Mouse (Mus musculus): ENCODE measurements around the gene Gm3558. TPM values are rescaled to one million over a fixed set of nuclear protein-coding genes. Genes with fewer than 3 reads are reported as not detected.
"Not testable (repeated sequence)": the region's sequence is repeated elsewhere in the genome, so short reads cannot be mapped to it uniquely, and the experiment has no call there.

Gm3558 gene
- total RNA-seq (2015) = not detected in 2 replicates
- not detected in 2 replicates for total RNA-seq (2017)

DNA sequence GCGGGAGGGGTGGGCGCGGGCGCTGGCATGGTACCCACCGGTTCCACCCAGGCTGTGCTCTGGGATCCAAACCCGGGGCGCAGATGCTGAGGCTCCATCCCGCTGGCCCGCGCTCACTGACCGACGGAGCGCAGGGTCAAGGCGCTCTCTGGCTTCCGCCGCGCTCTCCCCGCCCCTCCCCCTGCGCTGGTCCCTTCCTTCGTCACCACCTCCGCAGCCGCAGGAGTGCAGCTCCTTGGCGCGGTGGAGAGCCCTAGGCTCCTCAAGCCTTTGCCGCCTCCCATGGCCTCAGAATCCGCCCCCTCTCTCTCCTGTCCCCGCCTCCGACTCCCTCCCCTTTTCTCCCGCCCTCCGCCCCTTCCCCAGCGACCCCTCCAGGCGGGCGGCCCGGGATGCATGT is at the start of gene Gm3558:
Gene Gm3558 (minus strand): TSS at position 185 of the 400 bp plus-strand sequence.
- ATAC-seq (ENCODE audit: poor library complexity, severe bottlenecking) = not testable (repeated sequence)

DNA sequence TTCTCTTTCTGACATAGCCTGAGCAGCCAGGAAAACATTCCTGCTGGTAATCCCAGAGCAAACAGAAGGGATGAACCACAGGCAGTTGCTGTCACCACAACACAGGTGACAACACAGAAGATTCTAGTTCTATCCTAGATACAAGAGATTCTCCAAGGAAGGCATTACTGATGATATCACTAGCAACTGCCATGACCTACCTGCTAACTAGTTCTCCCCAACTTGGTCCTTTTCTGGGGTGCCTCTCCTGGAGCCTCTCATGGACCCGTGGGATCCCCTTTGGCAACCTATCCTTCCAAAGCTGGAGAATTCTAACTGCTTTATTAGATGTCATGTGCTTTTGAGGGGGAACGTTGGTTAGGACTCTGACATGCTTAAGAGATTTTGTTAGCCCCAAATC is 27.1 kb upstream of the Gm3558 start, which contains the start of gene Gm10338:
Gene Gm10338 (minus strand): TSS at position 101 of the 400 bp plus-strand sequence.
- ATAC-seq (ENCODE audit: poor library complexity, severe bottlenecking) = not testable (repeated sequence)

DNA sequence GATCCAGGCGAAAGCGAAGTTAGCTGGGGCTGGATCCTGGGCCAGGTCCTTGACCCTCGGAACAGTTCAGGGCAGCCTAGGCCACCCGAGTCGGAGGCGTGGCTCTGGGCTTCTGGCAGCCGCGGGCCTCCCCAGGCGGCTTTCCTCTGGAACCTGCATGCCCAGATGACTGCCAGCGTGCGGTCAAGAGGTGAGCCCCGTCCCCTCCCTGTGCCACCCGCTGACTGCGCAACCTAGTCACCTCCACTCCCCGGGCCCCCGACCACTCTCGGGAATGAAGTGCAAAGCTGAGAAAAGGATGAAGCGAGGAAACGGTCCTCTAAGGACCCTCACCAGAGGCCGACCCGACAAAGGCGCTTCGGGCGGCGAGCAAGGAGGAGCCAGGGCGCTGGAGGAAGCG is 476 bp downstream of the Gm3558 start:
- not testable (repeated sequence) for ATAC-seq (ENCODE audit: poor library complexity, severe bottlenecking)

DNA sequence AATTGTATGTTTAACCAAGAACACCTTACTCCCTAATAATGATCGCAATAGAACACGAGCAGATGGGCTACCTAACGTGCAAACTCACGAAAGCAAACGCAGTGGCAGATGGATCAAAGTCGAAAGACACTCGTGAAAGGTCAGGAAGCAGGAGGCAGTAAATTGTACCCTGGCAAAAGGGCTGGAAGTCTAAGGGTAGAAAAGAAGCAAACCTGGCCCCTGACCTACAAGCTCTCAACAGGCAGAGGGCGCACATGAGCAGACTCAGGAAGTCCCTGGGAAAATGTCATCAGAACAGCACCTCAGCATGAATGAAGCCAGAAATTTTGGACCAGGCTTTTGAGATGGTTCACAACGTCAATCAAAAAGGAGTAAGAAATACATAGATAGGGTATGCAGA is 1.1 kb downstream of the Gm3558 start:
- ATAC-seq (ENCODE audit: poor library complexity, severe bottlenecking) = not testable (repeated sequence)

Other genes starting within 250 kb of the Gm3558 start
- gene Gm5797, start 236.2 kb downstream of the Gm3558 start, total RNA-seq (2015) = not detected in 2 replicates
- not detected in 2 replicates for gene Gm5797, start 236.2 kb downstream of the Gm3558 start, total RNA-seq (2017)
- gene Gm8374, start 203.4 kb downstream of the Gm3558 start, total RNA-seq (2015) = not detected in 2 replicates
- gene Gm8374, start 203.4 kb downstream of the Gm3558 start, total RNA-seq (2017) = not detected in 2 replicates
- gene Gm3755, start 117.6 kb downstream of the Gm3558 start, total RNA-seq (2015) = not detected in 2 replicates
- gene Gm3755, start 117.6 kb downstream of the Gm3558 start, total RNA-seq (2017) = not detected in 2 replicates
- not detected in 2 replicates for gene Gm3752, start 84.8 kb downstream of the Gm3558 start, total RNA-seq (2015)
- gene Gm3752, start 84.8 kb downstream of the Gm3558 start, total RNA-seq (2017) = not detected in 2 replicates
- gene Gm10338, start 27.0 kb upstream of the Gm3558 start, total RNA-seq (2015) = not detected in 2 replicates
- gene Gm10338, start 27.0 kb upstream of the Gm3558 start, total RNA-seq (2017) = not detected in 2 replicates
- gene Gm10128, start 75.4 kb upstream of the Gm3558 start, total RNA-seq (2015) = not detected in 2 replicates
- not detected in 2 replicates for gene Gm10128, start 75.4 kb upstream of the Gm3558 start, total RNA-seq (2017)
- not detected in 2 replicates for gene Gm26661, start 223.0 kb upstream of the Gm3558 start, total RNA-seq (2015)
- gene Gm26661, start 223.0 kb upstream of the Gm3558 start, total RNA-seq (2017) = not detected in 2 replicates
- gene Flnb, start 249.4 kb upstream of the Gm3558 start, total RNA-seq (2015) = 4.6 and 5.1 TPM in 2 replicates
- gene Flnb, start 249.4 kb upstream of the Gm3558 start, total RNA-seq (2017) = 6.1 and 6.3 TPM in 2 replicates